Mouse (Mus musculus) bone marrow, adult 2 months (tissue): ENCODE measurements around the gene Bag6.

Experiments
- CTCF ChIP-seq: fragments of 200-500 bp; IDR thresholded peaks from 2 replicates; pipeline ENCODE4 v1.5.1; 2011; ENCODE audit warnings: low read length, control low read depth; ENCODE audit not compliant: control insufficient read depth, insufficient read depth
- POLR2A ChIP-seq: fragments of 200-500 bp; IDR thresholded peaks from 2 replicates; pipeline ENCODE4 v1.6.1; 2011; ENCODE audit warnings: low read depth, mild to moderate bottlenecking, control low read depth, low read length, borderline replicate concordance; ENCODE audit not compliant: control insufficient read depth

- TF ChIP-seq POLR2A (no peak), CTCF (no peak)
Measured at GRCm38 (mm10) chr17:35102299-35102698, 32.7 kb upstream of the Bag6 start.
